Mouse (Mus musculus) brain, adult 2 months (tissue): ENCODE measurements around the gene A530016L24Rik.

Experiments used
- DNase-seq: peaks from one replicate; pipeline ENCODE4 v3.0.0; 2011; ENCODE audit warnings: low read depth, low spot score

A530016L24Rik gene

DNA sequence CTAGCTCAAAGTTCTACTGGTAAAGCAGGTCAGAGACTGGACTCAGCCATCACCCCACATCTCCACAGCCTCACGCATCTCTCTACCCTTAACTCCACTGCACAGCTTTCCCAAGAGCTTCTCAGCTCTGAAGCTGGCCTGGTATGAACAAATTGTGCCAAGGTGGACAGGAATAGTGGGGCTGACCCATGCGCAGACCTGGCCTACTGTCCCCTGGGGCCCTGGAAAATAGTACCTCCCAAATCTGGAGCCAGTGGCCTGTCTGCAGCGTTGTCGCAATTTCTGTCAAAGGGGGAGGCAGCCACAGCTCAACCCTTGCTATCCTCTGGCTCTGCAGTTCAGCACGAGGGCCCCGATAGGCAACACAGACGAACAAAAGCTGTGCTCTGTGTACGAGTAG lies at the start of gene A530016L24Rik:
A530016L24Rik (plus strand) TSS at position 315 of the 400 bp plus-strand sequence.
- no peak for DNase-seq

DNA sequence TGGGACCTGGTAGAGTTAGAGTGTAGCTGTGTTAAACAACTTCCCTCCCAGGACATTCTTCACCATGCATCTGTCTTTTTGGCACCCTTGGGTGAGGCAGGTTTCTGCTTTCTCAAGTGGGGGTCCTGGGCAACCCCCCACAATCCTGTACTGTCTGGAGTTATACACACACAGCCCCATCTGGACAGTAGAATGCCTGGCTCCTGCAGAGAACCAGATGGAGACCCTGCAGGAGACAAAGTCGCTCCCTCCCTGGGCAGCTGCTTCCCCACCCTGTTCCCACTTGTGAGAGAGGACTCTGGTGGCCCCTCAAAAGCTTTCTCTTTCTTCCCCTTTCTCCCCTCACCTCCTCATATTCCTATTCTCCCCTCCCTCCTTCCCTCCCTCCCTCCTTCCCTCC lies 49.3 kb upstream of the A530016L24Rik start:
- no peak for DNase-seq

DNA sequence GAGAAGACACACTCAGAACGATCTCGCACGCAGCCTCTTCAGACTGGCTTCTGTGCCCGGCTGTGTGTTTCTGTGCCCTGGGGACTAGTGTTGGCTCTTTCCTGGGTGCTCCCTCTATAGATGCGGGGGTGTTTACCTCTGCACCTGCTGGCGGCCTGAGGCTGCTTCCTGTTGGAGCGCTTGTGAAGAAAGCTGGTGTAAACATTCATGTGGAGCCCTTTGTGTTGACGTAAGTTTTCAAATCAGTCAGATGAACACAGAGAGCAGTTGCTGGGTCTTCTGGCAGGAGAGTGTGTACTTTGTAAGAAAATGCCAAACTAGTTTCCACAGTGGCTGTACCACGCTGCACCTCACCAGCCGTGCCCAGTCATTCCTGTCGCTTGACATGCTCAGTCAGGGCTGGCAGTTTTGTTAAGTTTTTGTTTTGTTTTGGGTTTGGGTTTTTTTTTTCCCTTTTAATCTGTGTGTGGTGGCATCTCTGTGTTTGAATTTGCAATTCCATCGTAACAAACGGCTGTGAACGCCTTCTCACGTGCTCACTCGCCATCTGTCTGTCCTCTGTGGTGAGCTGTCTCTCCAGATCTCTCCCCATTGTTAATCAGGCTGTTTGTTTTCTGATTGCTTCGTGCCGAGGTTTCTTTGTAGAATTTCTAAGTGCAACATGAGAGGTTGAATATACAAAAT lies 40.0 kb upstream of the A530016L24Rik start:
- DNase-seq: peak; percentile 73

DNA sequence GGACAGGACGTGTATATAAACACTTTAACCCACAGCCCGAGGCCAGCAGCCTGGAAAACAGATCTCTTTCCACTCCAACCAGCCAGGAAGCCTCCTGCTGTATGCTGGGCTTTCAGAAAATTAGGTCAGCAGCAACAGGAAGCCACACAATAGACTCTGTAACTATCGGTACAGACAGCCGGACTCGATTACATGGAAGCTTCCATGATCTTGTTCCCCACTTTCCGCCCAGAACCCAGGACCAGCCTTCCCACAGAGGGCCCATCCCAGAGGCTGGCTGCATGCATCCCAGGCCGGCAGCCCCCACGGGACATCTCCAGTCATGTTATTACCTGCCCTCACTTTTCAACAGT lies 39.4 kb upstream of the A530016L24Rik start:
- DNase-seq: peak; percentile 57

DNA sequence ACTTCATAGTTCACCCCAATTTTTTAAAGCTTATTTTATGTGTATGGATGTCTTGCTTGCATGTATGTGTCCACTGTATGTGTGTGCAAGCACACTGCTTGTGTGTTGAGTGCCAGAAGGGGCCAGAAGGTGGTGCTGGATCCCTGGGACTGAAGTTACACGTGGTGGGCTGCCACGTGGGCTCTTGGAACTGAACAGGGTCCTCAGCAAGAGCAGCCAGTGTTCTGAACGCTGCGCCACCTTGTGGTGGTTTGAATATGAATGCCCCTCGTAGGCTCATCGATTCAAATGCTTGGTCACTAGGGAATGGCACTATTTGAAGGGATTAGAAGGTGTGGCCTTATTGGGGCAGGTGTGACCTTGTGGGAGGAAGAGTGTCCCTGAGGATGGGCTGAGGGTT lies 38.4 kb upstream of the A530016L24Rik start:
- DNase-seq: peak; percentile 73

DNA sequence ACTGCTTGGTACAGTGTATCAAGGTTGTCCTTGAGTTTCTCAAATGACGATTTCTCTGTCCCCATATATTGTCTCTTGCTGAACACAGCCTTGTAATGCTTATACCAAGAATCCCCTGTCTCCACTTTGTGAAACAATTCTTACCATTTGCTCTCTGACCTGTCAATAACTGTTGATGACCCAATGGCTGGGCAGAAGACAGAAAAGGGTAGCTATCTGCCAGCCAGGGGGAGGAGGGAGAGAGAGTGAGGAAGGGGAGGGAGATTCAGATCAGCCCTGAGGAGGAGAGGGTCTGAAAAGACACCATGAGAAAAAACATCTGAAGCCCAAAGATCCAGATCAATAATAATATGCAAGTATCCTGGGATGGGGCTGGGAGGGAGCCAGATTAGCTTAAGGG lies 37.9 kb upstream of the A530016L24Rik start:
- DNase-seq: no peak

DNA sequence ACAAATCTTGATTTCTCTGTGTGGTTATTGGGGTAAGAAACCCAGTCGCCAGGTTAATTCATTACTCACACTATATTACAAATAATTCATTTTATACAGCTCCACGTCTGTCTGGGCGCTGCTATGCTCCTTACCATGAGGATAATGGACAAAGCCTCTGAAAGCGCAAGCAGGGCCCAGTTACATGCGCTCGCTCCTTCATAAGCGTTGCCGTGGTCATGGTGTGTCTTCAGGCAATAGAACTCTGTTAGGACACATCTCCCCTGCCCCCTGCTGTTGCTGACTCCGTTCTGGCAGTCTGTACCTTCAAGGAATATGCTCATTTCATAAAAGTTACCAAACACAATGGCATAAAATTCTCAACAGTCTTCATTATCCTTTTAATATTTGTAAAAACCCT lies 37.4 kb upstream of the A530016L24Rik start:
- no peak for DNase-seq

DNA sequence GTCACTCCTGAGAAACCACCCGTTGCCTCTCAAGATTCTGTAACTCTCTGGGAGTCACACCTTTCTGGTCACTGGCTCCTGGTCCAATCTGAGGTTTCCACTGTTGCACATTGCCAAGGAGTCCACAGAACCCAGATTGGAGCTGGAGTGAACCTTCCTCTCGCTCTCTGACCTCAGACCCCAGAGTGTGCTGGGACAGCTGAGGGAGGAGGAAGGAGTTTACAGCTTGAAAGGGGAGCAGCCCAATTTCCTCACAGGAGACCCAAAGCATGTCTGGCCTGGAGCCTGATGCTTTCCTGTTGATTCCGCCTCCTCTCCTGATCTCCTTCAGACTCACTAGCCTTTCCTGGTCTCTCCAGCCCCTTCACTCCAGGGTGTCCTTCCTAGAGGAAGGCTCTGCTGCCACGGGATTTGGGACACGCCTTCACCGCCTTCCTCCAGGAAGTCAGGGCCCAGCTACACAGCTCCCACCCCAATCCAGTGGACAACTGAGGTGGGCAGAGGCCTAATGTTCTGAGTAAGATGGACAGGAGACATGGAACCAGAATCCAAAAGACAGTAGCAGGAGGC lies 33.0 kb upstream of the A530016L24Rik start:
- DNase-seq: no peak

DNA sequence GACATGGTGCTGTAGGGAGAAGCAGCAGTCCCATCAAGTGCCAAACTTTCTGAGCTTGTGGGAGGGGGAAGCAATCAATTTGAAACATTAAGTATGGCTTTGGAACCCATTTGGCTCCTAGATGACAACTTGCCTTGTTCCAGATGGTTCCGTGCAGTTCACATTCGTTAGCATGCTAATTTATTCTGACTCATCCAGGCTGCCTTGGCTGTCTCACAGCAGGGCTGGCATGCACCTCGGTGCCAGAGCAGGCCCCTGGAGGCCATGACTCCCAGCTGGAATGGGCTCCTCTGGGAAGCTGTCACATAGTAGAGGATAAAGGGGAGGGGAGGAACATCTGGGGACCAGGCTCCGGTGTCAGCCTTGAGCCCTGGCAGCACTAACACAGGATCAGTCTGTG lies 31.4 kb upstream of the A530016L24Rik start:
- peak; percentile 94 for DNase-seq

DNA sequence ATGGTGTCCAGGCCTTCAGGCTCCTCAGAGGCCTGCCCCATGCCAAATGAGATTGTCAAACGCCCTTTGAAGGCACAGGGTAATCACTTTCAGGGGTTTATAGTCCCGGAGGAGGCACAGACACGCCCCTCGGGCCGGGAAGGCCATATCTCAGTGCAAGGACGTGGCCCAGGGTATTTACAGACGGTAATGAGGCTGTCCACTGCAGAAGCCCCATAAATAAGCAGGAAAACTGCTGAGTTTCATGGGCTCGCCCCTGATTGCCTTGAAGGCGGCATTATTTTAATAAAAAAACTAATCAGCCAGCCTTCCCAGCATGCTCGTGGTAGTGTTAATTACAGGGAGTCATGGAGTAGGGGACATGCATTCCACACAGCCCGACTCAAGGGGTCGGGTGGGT lies 26.8 kb upstream of the A530016L24Rik start:
- no peak for DNase-seq

DNA sequence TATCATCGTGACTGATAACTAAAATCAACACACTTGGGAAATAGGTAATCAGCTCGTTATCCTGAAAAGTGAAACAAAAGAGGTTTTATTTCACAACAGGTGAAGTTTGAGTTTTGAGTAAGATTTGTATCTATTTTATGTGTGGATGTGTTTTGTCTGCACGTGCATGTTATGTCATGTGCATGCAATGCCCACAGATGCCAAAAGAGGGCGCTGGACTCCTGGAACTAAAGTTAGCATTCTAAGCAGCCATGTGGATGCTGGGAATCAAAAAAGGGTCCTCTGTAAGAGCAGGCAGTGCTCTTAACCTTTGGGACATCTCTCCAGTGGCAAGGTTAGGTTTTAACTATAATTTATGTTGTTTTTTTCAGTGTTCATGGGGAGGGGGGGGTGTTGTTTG lies 26.0 kb upstream of the A530016L24Rik start:
- no peak for DNase-seq

DNA sequence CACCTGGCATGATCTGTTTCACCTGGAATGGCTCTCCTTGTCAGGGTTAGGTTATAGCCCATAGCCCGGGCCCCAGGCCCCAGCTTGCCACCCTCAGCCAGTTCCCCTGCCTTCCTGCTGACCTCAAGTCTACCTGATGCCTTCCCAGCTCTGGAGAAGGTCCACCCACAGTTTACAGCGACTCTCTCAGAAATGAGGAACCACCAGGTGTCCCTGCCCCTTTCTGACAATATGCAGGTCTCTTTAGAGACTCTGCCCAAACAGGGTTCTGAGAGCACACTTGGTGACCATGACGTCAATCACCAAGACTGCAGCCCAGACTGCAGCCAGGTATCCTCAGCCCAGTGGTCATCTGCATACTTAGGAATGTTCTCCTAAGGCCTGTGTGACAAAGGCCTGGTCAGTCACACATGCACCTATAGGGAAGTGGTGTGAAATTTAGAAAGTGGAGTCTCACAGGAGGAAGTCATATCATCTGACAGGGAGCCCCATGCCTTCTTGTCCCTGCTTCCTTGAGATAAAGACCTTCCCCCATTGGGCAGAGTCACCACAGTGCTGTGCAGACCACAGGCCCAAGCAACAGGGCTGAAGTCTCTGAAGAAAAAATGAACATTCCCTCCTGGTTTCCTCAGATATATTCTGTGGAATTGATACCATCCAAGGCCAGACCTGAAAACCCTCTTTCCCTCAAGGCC lies 25.4 kb upstream of the A530016L24Rik start:
- DNase-seq: no peak

DNA sequence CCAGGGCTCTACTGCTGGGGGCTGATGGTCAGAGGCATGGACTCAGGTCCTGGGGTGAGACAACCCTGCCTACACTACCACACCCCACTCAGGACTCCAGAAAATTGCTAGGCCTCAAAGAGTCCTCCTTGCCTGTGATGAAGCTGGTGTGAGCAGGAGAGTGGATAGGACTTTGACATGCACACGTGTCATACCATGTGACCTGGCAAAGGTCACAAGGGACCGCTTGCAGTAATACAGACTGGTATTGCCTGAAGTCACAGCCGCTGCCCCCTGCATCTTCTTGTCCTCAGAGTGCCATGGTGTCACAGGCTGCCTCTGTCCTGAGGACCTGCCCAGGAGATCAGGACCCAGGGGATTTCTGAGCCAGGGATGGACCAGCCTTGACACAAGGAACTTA lies 24.7 kb upstream of the A530016L24Rik start:
- no peak for DNase-seq

DNA sequence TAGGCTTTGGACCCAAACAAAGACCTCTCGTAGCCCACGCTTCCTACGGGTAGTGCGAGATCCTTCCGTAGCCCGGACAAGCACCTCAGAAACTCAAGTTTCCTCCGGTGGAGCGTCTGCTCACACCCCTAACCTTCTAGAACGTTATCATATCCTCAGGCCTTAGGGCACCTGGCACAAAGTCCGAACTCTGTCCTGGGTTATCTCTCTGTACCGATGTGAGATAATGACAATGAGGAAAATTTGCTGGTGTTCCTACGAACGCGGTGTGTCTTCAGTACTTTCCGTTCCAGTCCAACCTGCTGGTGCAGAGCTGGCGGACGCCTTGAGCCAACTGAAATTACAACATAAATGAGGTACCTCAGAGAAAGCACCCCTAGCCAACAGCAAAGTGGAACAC lies 23.3 kb upstream of the A530016L24Rik start:
- DNase-seq: no peak

DNA sequence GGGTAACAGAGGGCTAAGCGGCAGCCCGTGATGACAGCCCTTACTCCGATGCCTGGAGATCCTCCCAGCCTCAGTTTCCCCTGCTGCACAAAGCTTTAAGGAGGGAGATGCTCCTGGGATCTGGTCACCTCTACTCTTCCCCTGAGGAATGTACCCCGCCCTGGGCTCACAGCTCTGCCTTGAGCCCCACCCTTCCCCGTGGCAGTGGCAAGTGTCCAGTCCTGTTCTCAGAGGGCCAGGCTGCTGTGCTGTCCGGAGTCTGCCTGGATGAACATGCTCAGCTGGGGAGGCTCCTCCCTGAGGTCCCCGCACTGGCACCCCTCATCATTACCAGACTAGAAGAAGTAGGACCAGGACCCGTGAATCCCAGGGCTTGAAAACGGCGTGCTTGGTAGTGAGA lies 21.9 kb upstream of the A530016L24Rik start:
- no peak for DNase-seq

DNA sequence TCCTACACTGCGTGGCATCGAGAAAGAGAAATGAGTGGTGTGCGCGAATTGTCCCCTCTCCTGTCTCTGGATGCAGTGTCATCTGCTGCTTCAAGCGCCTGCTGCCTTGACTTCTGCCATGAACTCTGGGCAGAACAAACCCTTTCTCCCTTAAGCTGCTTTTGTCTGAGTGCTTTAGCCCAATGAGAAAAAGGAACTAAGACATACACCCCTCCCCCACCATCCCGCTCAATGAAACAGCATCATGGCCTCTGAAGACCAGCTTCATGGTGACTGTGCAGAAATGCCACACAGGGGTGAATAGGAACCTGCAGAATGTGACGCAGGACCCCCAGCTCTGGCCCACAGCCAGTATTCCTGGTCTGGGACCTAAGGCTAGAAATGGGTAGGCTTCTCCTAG lies 19.9 kb upstream of the A530016L24Rik start:
- no peak for DNase-seq

DNA sequence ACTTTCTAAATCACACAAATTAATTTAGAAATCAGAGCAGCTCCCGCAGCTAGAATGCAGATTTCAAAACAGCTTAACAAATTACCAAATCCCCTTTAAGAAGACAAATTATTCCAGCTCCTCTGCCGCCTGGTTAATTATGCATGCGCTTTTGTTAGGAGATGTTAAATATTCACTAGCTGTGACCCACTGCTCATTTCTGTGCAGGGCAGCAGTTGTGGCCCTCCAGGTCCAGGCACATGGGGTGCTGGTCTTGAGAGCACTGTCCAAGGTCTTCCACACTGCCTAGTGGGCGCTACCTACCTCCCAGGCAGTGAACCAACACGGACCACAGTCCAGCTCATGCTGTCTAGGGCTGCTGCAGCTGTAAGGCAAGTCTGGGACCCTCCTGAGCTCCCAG lies 19.0 kb upstream of the A530016L24Rik start:
- no peak for DNase-seq

DNA sequence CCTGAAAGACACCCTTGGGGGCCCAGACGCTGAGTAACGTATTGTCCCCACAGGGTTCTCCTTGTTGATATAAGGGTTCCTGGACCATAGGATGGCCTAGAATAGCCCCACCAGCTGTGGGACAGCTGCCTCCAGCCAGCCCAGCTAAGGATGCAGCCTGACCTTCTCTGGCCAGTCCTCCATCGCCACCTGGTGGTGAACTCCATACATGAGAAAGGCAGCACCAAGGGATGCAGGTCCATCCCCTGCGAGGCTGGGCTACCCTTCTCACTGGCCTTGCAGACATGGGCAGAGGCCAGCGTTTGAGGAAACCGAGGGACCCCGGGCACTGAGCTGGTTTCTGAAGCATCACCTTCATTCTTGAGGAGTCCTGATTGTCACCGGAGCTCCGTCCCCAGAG lies 15.5 kb upstream of the A530016L24Rik start:
- peak; percentile 84 for DNase-seq

DNA sequence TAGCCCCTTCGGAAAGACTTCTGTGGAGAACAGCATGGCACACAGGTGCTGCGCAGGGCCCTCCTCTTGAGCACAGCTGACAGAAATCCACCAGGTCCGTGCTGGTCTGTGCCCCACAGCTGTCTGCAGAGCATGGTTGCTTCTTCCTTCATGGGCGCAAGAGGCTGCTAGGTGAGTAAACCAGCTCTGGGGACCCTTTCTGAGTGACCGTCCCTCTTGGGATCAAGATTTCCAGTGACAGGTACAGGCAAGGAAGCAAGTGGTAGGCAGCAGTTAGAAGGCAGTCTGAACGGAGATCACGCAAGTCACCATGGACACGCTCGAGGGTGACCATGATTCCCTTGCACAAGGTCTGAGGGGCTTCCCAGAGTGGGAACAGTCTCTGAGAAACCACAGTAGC lies 287 bp downstream of the A530016L24Rik start:
- no peak for DNase-seq

DNA sequence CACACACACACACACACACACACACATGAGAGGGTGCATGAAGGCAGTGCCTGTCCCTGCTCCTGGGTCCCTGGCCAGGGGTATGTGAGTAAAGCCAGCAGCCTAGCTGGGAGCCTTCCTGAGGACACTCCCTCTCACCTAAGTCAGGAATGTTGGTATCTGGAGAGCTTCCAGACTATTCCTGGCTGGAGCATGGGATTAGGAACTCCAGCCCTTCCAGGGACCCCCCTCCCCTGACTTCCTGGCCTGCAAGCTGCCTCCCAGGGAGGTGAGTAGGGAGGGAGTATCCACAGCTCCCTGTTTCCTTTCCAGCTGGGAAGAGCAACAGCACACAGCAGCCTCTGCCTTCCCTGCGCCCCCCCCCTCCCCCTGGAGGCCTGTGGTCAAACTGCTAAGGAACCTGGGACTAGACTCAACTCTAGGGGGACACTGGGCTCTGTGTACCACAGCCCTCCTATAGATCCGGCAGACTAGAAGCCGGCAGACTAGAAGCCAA lies 1.2 kb downstream of the A530016L24Rik start:
- DNase-seq: no peak

DNA sequence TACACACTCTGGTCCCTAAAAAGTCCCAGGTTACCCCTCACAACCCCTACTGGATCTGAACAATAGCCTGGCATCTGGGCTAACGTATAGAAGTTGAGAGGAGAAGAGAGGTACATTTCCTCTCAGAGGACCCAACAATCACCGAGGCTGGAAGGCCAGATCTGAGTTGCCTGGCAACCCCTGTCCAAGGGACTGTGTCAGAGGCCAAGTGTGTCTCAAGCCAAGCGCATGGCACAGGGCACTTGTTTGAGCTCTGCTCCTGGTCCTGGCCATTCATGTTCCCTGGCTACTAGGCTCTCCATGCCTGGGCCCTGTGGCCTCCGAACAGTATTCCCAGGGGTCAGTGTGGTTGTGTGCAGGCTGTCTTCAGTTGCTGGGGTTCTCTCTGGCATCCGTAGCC lies 6.9 kb downstream of the A530016L24Rik start:
- DNase-seq: no peak

DNA sequence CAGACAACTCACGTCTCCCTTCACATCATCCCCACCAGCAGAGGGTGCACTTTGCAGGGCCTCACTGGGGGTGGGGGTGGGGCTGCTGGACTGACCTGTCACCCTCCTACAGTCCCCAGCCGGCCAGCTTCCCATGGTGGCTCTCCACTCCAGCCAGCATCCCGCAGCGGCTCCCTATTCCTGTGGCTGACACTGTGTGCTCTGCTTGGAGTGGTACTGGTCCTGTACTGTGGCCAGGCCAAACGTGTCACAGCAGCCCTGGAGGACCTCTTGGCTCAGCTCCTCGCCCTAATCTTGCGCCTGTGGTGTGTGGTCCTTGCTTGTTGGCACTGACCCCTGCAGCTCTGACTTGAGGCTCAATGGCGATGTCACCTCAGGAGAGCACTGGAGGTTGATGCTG lies 8.5 kb downstream of the A530016L24Rik start:
- DNase-seq: no peak

DNA sequence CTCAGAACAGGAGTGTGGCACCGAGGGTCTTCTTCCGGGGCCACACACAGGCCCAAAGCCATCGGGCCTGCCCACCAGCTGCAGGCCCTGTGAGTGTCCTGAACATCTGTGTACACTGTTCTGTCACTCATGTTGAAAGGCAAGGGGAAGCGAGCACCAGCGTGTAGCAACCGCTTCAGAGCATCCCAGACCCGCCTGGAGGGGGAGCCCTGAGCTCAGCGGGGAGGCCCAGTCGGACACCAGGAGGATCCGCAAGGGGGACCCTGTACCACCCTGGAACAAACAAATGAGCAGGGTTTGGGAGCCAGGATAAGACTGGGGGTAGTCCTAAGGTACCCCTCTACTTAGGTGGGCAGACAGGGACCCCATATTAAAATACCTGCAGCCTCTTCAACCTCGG lies 9.4 kb downstream of the A530016L24Rik start:
- DNase-seq: peak; percentile 56
